Mouse (Mus musculus) heart, embryonic 12.5 days (tissue): Measurements from ENCODE around the gene Slc25a22. TPM values are rescaled to one million over a fixed set of nuclear protein-coding genes. Genes with fewer than 3 reads are reported as not detected.
A peak's percentile ranks its signal among the peaks of the same experiment; 100 is the strongest.

ENCODE experiments used
- ATAC-seq: fragments of 200-750 bp; cut with Nextera tagmentation; 2 replicates; pipeline ENCODE4 v1.8.0; 2017; ENCODE audit warnings: moderate TSS enrichment, moderate library complexity; ENCODE audit not compliant: insufficient number of reproducible peaks, low FRiP score
- H3K27ac ChIP-seq: fragments of 300-500 bp; sonication (generic); 2 replicates; pipeline ENCODE4 v1.5.1; 2016; ENCODE audit warnings: mild to moderate bottlenecking, moderate library complexity; ENCODE audit not compliant: poor library complexity, severe bottlenecking
- H3K27me3 ChIP-seq: fragments of 300-500 bp; sonication (generic); replicated peaks from 2 replicates; pipeline ENCODE4 v1.6.1; 2016; ENCODE audit warnings: mild to moderate bottlenecking, moderate library complexity
- H3K36me3 ChIP-seq: fragments of 300-500 bp; sonication (generic); 2 replicates; pipeline ENCODE4 v1.6.1; 2016; ENCODE audit warnings: mild to moderate bottlenecking, moderate library complexity
- H3K4me1 ChIP-seq: fragments of 300-500 bp; sonication (generic); replicated peaks from 2 replicates; pipeline ENCODE4 v1.6.1; 2016; ENCODE audit warnings: mild to moderate bottlenecking
- H3K4me2 ChIP-seq: fragments of 300-500 bp; sonication (generic); 2 replicates; pipeline ENCODE4 v1.6.1; 2016; ENCODE audit warnings: mild to moderate bottlenecking, moderate library complexity
- H3K4me3 ChIP-seq: fragments of 300-500 bp; sonication (generic); 2 replicates; pipeline ENCODE4 v1.5.1; 2016; ENCODE audit warnings: mild to moderate bottlenecking
- H3K9ac ChIP-seq: fragments of 300-500 bp; sonication (generic); 2 replicates; pipeline ENCODE4 v1.6.1; 2016; ENCODE audit warnings: mild to moderate bottlenecking, moderate library complexity
- H3K9me3 ChIP-seq: fragments of 300-500 bp; sonication (generic); replicated peaks from 2 replicates; pipeline ENCODE4 v1.6.1; 2016; ENCODE audit warnings: mild to moderate bottlenecking, moderate library complexity
- WGBS: fragments of 180-500 bp; shearing (Covaris S2); methylation state at CpG from one replicate; pipeline ENCODE4 v1.1.7; 2016; 5-methylcytosine and 5-hydroxymethylcytosine counted together
- polyA plus RNA-seq: library from polyadenylated mRNA; unstranded; fragments of >200 nt; fragmentation: Nextera tagmentation; extraction: Ambion mirVana; gene quantifications from 2 replicates; pipeline ENCODE4 v1.2.1, GENCODE M21; 2016

Slc25a22 gene
- polyA plus RNA-seq: 19.3 and 20.7 TPM in 2 replicates

- H3K36me3 ChIP-seq: peaks cover 48% of the 10 kb centered on the region
- ATAC-seq: peak; percentile 78
- H3K9me3 ChIP-seq: no peaks in the 10 kb centered on the region
- H3K27me3 ChIP-seq: no peaks in the 10 kb centered on the region
- H3K27ac ChIP-seq: peak within 1 kb of the TSS; percentile 23
- WGBS: 6% methylated on average over 53 of the region's 53 CpGs
- H3K9ac ChIP-seq: peak within 1 kb of the TSS; percentile 84
- H3K4me3 ChIP-seq: peak within 1 kb of the TSS; percentile 67
- H3K4me2 ChIP-seq: peak within 1 kb of the TSS; percentile 95
- peaks cover 61% of the 10 kb centered on the region for H3K4me1 ChIP-seq
Measured at GRCm38 (mm10) chr7:141437178-141438120, at the start of gene Slc25a22. Gene Slc25a22 (minus strand): TSS chr7:141437892.

DNA sequence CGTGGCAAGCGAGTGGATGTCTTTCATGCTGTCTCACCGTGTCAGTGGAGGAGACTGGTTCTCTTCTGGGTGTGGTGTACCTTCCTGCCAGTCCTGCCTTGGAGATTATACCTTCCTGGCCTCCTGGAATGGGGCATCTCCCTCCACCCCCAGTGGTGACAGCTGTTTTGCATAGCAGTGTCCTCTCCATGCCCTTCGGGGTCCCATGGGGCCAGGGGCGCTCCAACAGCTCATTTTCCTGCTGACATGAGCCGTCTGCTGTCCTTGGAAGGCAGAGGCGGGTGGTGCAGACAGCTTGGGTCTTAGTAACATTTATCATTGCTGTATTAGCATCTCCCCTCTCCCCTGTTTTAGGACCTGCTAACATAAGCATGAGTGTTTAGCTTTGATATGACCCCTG is 49.4 kb upstream of the Slc25a22 start:
- no peak overlapping the region for H3K4me3 ChIP-seq
- peaks cover 20% of the 10 kb centered on the region for H3K36me3 ChIP-seq
- 69% methylated on average over 7 of the region's 7 CpGs for WGBS
- H3K4me2 ChIP-seq: no peak overlapping the region
- H3K9me3 ChIP-seq: no peaks in the 10 kb centered on the region
- no peak for ATAC-seq
- H3K4me1 ChIP-seq: peaks cover 19% of the 10 kb centered on the region
- no peak overlapping the region for H3K9ac ChIP-seq
- H3K27me3 ChIP-seq: peaks cover 13% of the 10 kb centered on the region
- H3K27ac ChIP-seq: no peak overlapping the region

GRCm38 (mm10) chr7:141486239-141486638 is 48.5 kb upstream of the Slc25a22 start:
- peaks cover 25% of the 10 kb centered on the region for H3K4me1 ChIP-seq
- H3K4me2 ChIP-seq: no peak overlapping the region
- 84% methylated on average over 1 of the region's 1 CpGs for WGBS
- peaks cover 13% of the 10 kb centered on the region for H3K27me3 ChIP-seq
- no peak overlapping the region for H3K4me3 ChIP-seq
- no peak for ATAC-seq
- no peak overlapping the region for H3K27ac ChIP-seq
- no peaks in the 10 kb centered on the region for H3K9me3 ChIP-seq
- peaks cover 11% of the 10 kb centered on the region for H3K36me3 ChIP-seq
- H3K9ac ChIP-seq: no peak overlapping the region

DNA sequence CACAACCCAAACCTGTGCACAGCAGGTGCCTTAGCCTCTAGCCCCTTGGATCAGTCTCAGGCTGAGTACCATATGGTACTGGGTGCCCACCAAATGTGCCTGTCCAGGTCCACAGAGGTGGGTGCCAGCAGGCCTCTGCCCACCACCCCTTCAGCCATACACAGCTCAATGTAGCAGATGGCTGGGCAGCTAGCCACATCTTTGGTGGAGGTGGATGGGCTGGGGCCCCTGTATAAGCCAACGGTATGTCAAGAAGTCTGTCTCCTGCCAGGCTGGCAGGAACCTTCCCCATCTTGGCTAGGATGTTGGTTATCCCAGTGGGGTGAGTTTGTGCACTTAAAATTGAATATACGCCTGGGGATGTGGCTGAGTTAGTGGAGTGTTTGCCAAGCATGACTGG is 47.9 kb upstream of the Slc25a22 start:
- peaks cover 5% of the 10 kb centered on the region for H3K36me3 ChIP-seq
- H3K4me3 ChIP-seq: no peak overlapping the region
- H3K4me1 ChIP-seq: peaks cover 31% of the 10 kb centered on the region
- H3K27ac ChIP-seq: no peak overlapping the region
- 86% methylated on average over 2 of the region's 2 CpGs for WGBS
- no peak overlapping the region for H3K4me2 ChIP-seq
- peaks cover 13% of the 10 kb centered on the region for H3K27me3 ChIP-seq
- ATAC-seq: no peak
- no peak overlapping the region for H3K9ac ChIP-seq
- no peaks in the 10 kb centered on the region for H3K9me3 ChIP-seq

DNA sequence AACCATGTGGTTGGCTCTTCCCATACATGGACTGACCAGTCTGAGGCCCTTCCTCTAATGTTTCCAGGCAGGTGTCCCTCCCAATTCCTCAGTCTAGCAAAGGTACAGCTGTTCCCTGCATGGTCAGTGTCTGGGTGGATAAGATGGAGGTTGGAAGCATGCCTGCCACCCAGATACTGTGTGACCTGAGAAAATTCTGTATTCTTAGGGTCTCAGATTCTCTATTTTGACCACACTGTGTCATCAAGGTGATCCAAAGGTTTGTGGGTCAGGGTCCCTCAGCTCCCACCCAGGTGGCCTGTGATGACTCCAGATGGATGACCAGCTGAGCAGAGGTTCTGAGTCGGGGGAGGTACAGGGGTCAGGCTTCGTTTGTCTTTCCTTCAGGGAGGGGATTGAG is 47.5 kb upstream of the Slc25a22 start:
- H3K9ac ChIP-seq: no peak overlapping the region
- H3K36me3 ChIP-seq: 0 out of 2 replicates have a peak, but pooled peaks cover 2% of the 10 kb centered on the region
- no peaks in the 10 kb centered on the region for H3K9me3 ChIP-seq
- WGBS: 79% methylated on average over 2 of the region's 2 CpGs
- H3K4me3 ChIP-seq: no peak overlapping the region
- no peak overlapping the region for H3K4me2 ChIP-seq
- no peak overlapping the region for H3K27ac ChIP-seq
- ATAC-seq: no peak
- H3K4me1 ChIP-seq: peaks cover 35% of the 10 kb centered on the region
- peaks cover 13% of the 10 kb centered on the region for H3K27me3 ChIP-seq

DNA sequence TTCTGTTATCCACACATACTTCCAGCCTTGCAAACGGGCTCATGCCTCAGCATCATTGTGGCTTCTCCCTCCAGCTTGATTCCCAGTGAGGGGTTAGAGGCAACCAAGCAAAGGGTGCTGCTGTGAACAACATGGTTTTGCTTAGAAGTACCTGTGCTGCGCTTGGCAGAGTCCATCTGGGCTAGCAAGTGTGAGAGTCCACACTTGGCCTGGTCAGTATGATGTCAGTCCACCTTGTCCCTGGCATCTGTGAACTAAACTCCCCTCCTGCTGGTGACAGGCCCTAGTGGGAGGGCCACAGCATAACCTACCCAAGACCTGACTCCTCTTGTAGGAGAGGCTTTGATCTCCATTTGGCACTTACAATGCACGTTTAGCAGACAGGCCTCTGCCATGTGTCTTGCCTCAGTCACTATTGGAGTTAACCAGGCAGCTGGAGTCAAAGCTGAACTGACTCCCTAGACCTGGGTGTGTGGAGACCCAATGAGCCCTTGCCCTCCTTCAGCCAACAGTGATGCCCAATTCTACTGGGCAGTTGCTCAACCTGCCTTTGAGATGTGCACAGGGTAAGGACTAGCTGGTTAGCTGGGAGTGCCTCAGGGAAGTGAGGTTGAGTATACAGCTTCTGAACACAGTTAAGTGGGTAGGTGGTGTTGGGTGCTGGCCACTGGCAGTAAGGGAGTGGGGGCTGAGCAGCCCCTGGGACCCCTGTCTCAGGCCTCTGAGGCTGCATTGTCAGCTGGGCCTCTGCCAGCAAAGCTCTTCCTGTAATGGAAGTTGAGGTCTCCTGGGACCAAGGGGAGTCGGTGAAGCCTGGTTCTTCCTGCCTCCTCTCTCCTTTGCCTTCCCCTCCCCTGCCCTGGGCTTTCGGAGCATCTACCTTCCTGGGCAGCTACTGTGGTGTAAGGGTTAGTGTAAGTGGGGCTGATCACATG is 46.8 kb upstream of the Slc25a22 start:
- peaks cover 38% of the 10 kb centered on the region for H3K4me1 ChIP-seq
- no peak overlapping the region for H3K9ac ChIP-seq
- H3K4me3 ChIP-seq: no peak overlapping the region
- H3K27ac ChIP-seq: no peak overlapping the region
- H3K9me3 ChIP-seq: no peaks in the 10 kb centered on the region
- H3K27me3 ChIP-seq: peaks cover 13% of the 10 kb centered on the region
- ATAC-seq: no peak
- H3K4me2 ChIP-seq: no peak overlapping the region
- 0 out of 2 replicates have a peak, but pooled peaks cover 2% of the 10 kb centered on the region for H3K36me3 ChIP-seq
- 58% methylated on average over 5 of the region's 5 CpGs for WGBS

GRCm38 (mm10) chr7:141483114-141483653 is 45.5 kb upstream of the Slc25a22 start:
- Histone ChIP-seq H3K27me3 (peaks cover 13% of the 10 kb centered on the region), H3K4me3 (no peak overlapping the region), H3K36me3 (0 out of 2 replicates have a peak, but pooled peaks cover 2% of the 10 kb centered on the region), H3K9me3 (no peaks in the 10 kb centered on the region), H3K27ac (no peak overlapping the region), H3K4me2 (0 out of 2 replicates have a peak overlapping the region, but pooled peaks have one; percentile 98), H3K9ac (no peak overlapping the region), H3K4me1 (peaks cover 44% of the 10 kb centered on the region)
- no peak for ATAC-seq
- 79% methylated on average over 6 of the region's 6 CpGs for WGBS

- H3K27ac ChIP-seq: no peak overlapping the region
Measured at GRCm38 (mm10) chr7:141482531-141483024, 44.9 kb upstream of the Slc25a22 start.

GRCm38 (mm10) chr7:141481498-141482401 is 44.1 kb upstream of the Slc25a22 start:
- Histone ChIP-seq H3K9me3 (no peaks in the 10 kb centered on the region), H3K4me2 (peak overlapping the region; percentile 98), H3K27ac (no peak overlapping the region), H3K36me3 (no peaks in the 10 kb centered on the region), H3K27me3 (peaks cover 13% of the 10 kb centered on the region), H3K4me1 (peaks cover 56% of the 10 kb centered on the region), H3K4me3 (peak overlapping the region; percentile 59), H3K9ac (peak overlapping the region; percentile 80)
- under 1% methylated on average over 73 of the region's 81 CpGs for WGBS
- peak; percentile 9; the same call in 1 of the 2 replicates for ATAC-seq

More at GRCm38 (mm10) chr7:141482531-141483024, 44.9 kb upstream of the Slc25a22 start:
- Histone ChIP-seq H3K4me1 (peaks cover 50% of the 10 kb centered on the region), H3K9ac (peak overlapping the region; percentile 80), H3K4me2 (peak overlapping the region; percentile 98), H3K9me3 (no peaks in the 10 kb centered on the region), H3K36me3 (no peaks in the 10 kb centered on the region), H3K4me3 (peak overlapping the region; percentile 59), H3K27me3 (peaks cover 13% of the 10 kb centered on the region)
- WGBS: 17% methylated on average over 11 of the region's 11 CpGs
- ATAC-seq: no peak
